Mouse (Mus musculus): ENCODE measurements around the gene Sf3b2.

GRCm38 (mm10) chr19:5327970-5328369 is 32.7 kb upstream of the Sf3b2 start:
- TF ChIP-seq POLR2A (IDR thresholded peaks at IDR 0.05; ENCODE audit: borderline replicate concordance, insufficient read depth, low read length) (no peak), CTCF (IDR thresholded peaks at IDR 0.05; ENCODE audit: borderline replicate concordance, insufficient read depth, low read depth, low read length) (no peak)

Measured in cerebellum, adult 2 months (tissue).